Mouse (Mus musculus): Measurements from ENCODE around the gene Rps19bp1. TPM values are rescaled to one million over a fixed set of nuclear protein-coding genes. Genes with fewer than 3 reads are reported as not detected.
A peak's percentile ranks its signal among the peaks of the same experiment; 100 is the strongest.

The Rps19bp1 gene
- total and polyA plus RNA-seq, 3 experiments, result 78.9 to 155 TPM; not detected in 1

GRCm38 (mm10) chr15:80225796-80226195, 38.3 kb downstream of the Rps19bp1 start:
- TF ChIP-seq UBTF (IDR thresholded peaks at IDR 0.05; ENCODE audit: borderline replicate concordance, insufficient read depth, low read depth, low read length), result no peak
- 0 out of 2 replicates have a peak, but pooled peaks have one; percentile 9 for TF ChIP-seq ZC3H11A (IDR thresholded peaks at IDR 0.05; ENCODE audit: low read depth, low read length)
- TF ChIP-seq SMC3 (IDR thresholded peaks at IDR 0.05; ENCODE audit: low read depth, low read length), result peak; percentile 41
- peak; percentile 24 for TF ChIP-seq RAD21 (IDR thresholded peaks at IDR 0.05; ENCODE audit: low read depth, low read length)
- no peak for TF ChIP-seq NRF1 (IDR thresholded peaks at IDR 0.05; ENCODE audit: insufficient read depth, low read depth, low read length, poor library complexity, severe bottlenecking)
- peak; percentile 35 to 48 (median 38) for TF ChIP-seq CTCF (IDR thresholded peaks at IDR 0.05 in 2 of 3, conservative IDR thresholded peaks at IDR 0.05 in 1 of 3; ENCODE audit: control insufficient read depth in 1 of 3, insufficient read depth in 1 of 3, low read depth in 2 of 3, low read length in 3 of 3, poor library complexity in 1 of 3, severe bottlenecking in 1 of 3)
- TF ChIP-seq ZNF384 (IDR thresholded peaks at IDR 0.05; ENCODE audit: low read depth, low read length), result no peak
- no peak for TF ChIP-seq ZMIZ1 (IDR thresholded peaks at IDR 0.05; ENCODE audit: low read depth, low read length)
- no peak for TF ChIP-seq USF1 (IDR thresholded peaks at IDR 0.05; ENCODE audit: low read depth, low read length)
- H3K27ac ChIP-seq (ENCODE audit: control insufficient read depth, low read depth, low read length), result no peak overlapping the region
- no peak overlapping the region for H3K9ac ChIP-seq (ENCODE audit: control insufficient read depth, low read depth, low read length, poor library complexity, severe bottlenecking)
- no peak overlapping the region for H3K4me3 ChIP-seq (ENCODE audit: control insufficient read depth in 1 of 2, insufficient read depth in 1 of 2, low read depth in 2 of 2, low read length in 2 of 2)
- H3K79me2 ChIP-seq (ENCODE audit: control insufficient read depth, insufficient read depth, low read length, poor library complexity), result no peaks in the 10 kb centered on the region
- peaks cover 0 to 6% of the 10 kb centered on the region in 2 experiments; a peak in 2 of 4 replicates for H3K4me1 ChIP-seq (ENCODE audit: control insufficient read depth in 1 of 2, insufficient read depth in 2 of 2, low read length in 2 of 2)
- DNase-seq (ENCODE audit: low read depth, low spot score), result peak; percentile 81
- H3K9me3 ChIP-seq (replicated peaks; ENCODE audit: insufficient read depth, low read length), result no peaks in the 10 kb centered on the region
- peaks cover 0 to 1% of the 10 kb centered on the region in 2 experiments; a peak in 1 of 4 replicates for H3K27me3 ChIP-seq (ENCODE audit: control insufficient read depth in 1 of 2, insufficient read depth in 2 of 2, low read length in 2 of 2)
- no peaks in the 10 kb centered on the region for H3K36me3 ChIP-seq (ENCODE audit: control insufficient read depth in 1 of 2, insufficient read depth in 2 of 2, low read length in 2 of 2)

DNA sequence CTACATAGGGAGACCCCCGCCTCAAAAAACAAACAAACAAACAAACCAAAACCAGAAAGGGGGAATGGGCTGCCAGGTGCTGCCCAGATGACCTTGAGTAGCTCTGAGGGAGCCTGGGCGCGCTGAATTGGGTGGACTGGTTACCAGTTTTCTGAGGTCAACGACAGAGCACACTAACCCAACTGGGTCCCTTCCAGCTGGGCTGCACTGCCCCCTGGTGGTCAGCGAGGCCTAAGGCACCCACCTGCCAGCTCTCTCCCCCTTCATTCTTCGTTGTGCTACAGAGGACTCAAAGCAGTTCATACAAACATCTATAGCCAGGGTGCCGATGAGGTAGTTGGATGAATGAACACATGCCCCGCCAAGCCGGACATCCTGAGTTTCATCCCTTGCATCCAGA, 38.9 kb downstream of the Rps19bp1 start:
- Histone ChIP-seq H3K27me3 (ENCODE audit: control insufficient read depth in 1 of 2, insufficient read depth in 2 of 2, low read length in 2 of 2) (peaks cover 0 to 1% of the 10 kb centered on the region in 2 experiments; a peak in 2 of 4 replicates), H3K36me3 (ENCODE audit: control insufficient read depth in 1 of 2, insufficient read depth in 2 of 2, low read length in 2 of 2) (no peaks in the 10 kb centered on the region), H3K79me2 (ENCODE audit: control insufficient read depth, insufficient read depth, low read length, poor library complexity) (no peaks in the 10 kb centered on the region), H3K9me3 (replicated peaks; ENCODE audit: insufficient read depth, low read length) (no peaks in the 10 kb centered on the region), H3K4me1 (ENCODE audit: control insufficient read depth in 1 of 2, insufficient read depth in 2 of 2, low read length in 2 of 2) (peaks cover 0 to 6% of the 10 kb centered on the region in 2 experiments; a peak in 2 of 4 replicates), H3K4me3 (ENCODE audit: control insufficient read depth in 1 of 2, insufficient read depth in 1 of 2, low read depth in 2 of 2, low read length in 2 of 2) (peak overlapping the region in 1 of 2 experiments; percentile 26; a peak in 1 of 4 replicates), H3K9ac (ENCODE audit: control insufficient read depth, low read depth, low read length, poor library complexity, severe bottlenecking) (no peak overlapping the region; the same call in 1 of the 2 replicates), H3K27ac (ENCODE audit: control insufficient read depth, low read depth, low read length) (no peak overlapping the region)
- DNase-seq (ENCODE audit: low read depth, low spot score), result peak; percentile 83
- TF ChIP-seq MAFK (IDR thresholded peaks at IDR 0.05; ENCODE audit: borderline replicate concordance, low read depth, low read length) (no peak), HCFC1 (IDR thresholded peaks at IDR 0.05; ENCODE audit: low read depth, low read length) (no peak), RCOR1 (IDR thresholded peaks at IDR 0.05; ENCODE audit: low read depth, low read length) (no peak), ZKSCAN1 (IDR thresholded peaks at IDR 0.05; ENCODE audit: low read depth, low read length) (no peak), E2F4 (IDR thresholded peaks at IDR 0.05; ENCODE audit: borderline replicate concordance, low read depth, low read length) (no peak), UBTF (IDR thresholded peaks at IDR 0.05; ENCODE audit: borderline replicate concordance, insufficient read depth, low read depth, low read length) (no peak), TCF12 (IDR thresholded peaks at IDR 0.05; ENCODE audit: low read depth, low read length) (no peak), MAX (IDR thresholded peaks at IDR 0.05; ENCODE audit: low read length) (no peak), MYC (IDR thresholded peaks at IDR 0.05; ENCODE audit: low read depth, low read length) (0 out of 2 replicates have a peak, but pooled peaks have one; percentile 18), USF2 (IDR thresholded peaks at IDR 0.05; ENCODE audit: borderline replicate concordance in 1 of 2, insufficient read depth in 1 of 2, low read depth in 1 of 2, low read length in 2 of 2) (no peak), POLR2AphosphoS5 (IDR thresholded peaks at IDR 0.05; ENCODE audit: borderline replicate concordance, low read depth, low read length) (no peak), JUND (IDR thresholded peaks at IDR 0.05; ENCODE audit: low read depth, low read length) (0 out of 2 replicates have a peak, but pooled peaks have one; percentile 26), MAZ (IDR thresholded peaks at IDR 0.05; ENCODE audit: low read depth, low read length) (no peak), TBP (IDR thresholded peaks at IDR 0.05; ENCODE audit: low read depth, low read length) (no peak), USF1 (IDR thresholded peaks at IDR 0.05; ENCODE audit: low read depth, low read length) (no peak), SIN3A (IDR thresholded peaks at IDR 0.05; ENCODE audit: low read length) (no peak), CHD1 (IDR thresholded peaks at IDR 0.05; ENCODE audit: low read depth, low read length) (no peak), CTCF (IDR thresholded peaks at IDR 0.05 in 2 of 3, conservative IDR thresholded peaks at IDR 0.05 in 1 of 3; ENCODE audit: control insufficient read depth in 1 of 3, insufficient read depth in 1 of 3, low read depth in 2 of 3, low read length in 3 of 3, poor library complexity in 1 of 3, severe bottlenecking in 1 of 3) (peak; percentile 85 to 93 (median 91)), ETS1 (IDR thresholded peaks at IDR 0.05; ENCODE audit: low read depth, low read length) (0 out of 2 replicates have a peak, but pooled peaks have one; percentile 14), GABPA (IDR thresholded peaks at IDR 0.05; ENCODE audit: low read depth, low read length) (no peak), ZC3H11A (IDR thresholded peaks at IDR 0.05; ENCODE audit: low read depth, low read length) (peak; percentile 74), POLR2A (IDR thresholded peaks at IDR 0.05; ENCODE audit: control insufficient read depth in 1 of 2, insufficient read depth in 1 of 2, low read depth in 1 of 2, low read length in 2 of 2, poor library complexity in 1 of 2) (no peak), NELFE (IDR thresholded peaks at IDR 0.05; ENCODE audit: low read depth, low read length) (no peak), EP300 (IDR thresholded peaks at IDR 0.05; ENCODE audit: low read depth in 1 of 2, low read length in 2 of 2) (no peak), MXI1 (IDR thresholded peaks at IDR 0.05; ENCODE audit: low read depth, low read length) (no peak)
